Mouse (Mus musculus) thymus, adult 2 months (tissue): ENCODE results near the gene Mrps5.

ENCODE experiments used
- CTCF ChIP-seq: fragments of 200-500 bp; IDR thresholded peaks from 2 replicates; pipeline ENCODE4 v1.5.1; 2012; ENCODE audit warnings: mild to moderate bottlenecking, control low read depth, low read length, moderate library complexity, borderline replicate concordance; ENCODE audit not compliant: control insufficient read depth, poor library complexity, insufficient read depth; ENCODE audit errors: extremely low read depth
- POLR2A ChIP-seq: fragments of 200-500 bp; IDR thresholded peaks from 2 replicates; pipeline ENCODE4 v1.6.1; 2012; ENCODE audit warnings: mild to moderate bottlenecking, low read length, control low read depth, moderate library complexity; ENCODE audit not compliant: control insufficient read depth, poor library complexity, insufficient read depth; ENCODE audit errors: extremely low read depth

- no peak for TF ChIP-seq CTCF
- TF ChIP-seq POLR2A: no peak
These were observed 22.0 kb downstream of the Mrps5 start for GRCm38 (mm10) chr2:127608986-127609385.
